ENCODE assay signal across 24 mouse cellular contexts in the genomic region with DNA sequence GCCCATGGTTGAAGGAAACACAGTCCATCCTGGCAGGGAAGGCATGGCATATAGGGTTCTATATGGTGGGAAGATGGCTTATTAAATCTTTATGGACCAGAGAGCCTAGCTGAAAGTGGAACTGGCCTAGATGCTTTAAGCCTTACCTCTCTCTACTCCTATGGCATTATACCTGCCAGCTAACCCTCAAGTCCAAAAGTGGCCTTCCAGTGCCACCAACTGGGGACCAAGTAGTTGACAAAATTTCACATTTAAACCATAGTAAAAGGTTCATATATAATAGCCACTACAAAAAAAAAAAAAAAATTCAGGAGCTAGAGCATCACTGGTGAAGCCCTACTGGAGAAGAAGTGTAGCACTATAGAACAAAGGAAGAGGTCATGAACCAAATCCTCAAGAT.
DNase-seq lines count a peak whose midpoint lies in the region; ATAC-seq and TF ChIP-seq lines count a peak whose summit lies in the region.
"Had no signal": no experiment of that assay in that cellular context is flagged by ENCODE, and none has a peak within 500 bp of the region (broad histone marks: within the 10 kb centered on the region; RNA-seq: fewer than 3 reads in every experiment).

No protein-coding gene starts in this region.

- H3K27me3 ChIP-seq in hindbrain, postnatal 0 days (ENCODE audit: insufficient read depth, low read length) = no peaks in the 10 kb centered on the region
- no peaks in the 10 kb centered on the region for H3K27me3 ChIP-seq in hindbrain, embryonic 14.5 days (ENCODE audit: control insufficient read depth, insufficient read depth, low read length)
- H3K27me3 ChIP-seq in midbrain, embryonic 11.5 days (ENCODE audit: control insufficient read depth, insufficient read depth, low read length) = no peaks in the 10 kb centered on the region
- H3K27me3 ChIP-seq in midbrain, embryonic 14.5 days (ENCODE audit: control insufficient read depth, insufficient read depth, low read length) = no peaks in the 10 kb centered on the region
- H3K27me3 ChIP-seq: forebrain, embryonic 12.5 days; forebrain, embryonic 15.5 days; hindbrain, embryonic 12.5 days had no signal

- no peaks in the 10 kb centered on the region for H3K4me1 ChIP-seq in hindbrain, postnatal 0 days (ENCODE audit: insufficient read depth, low read length)
- H3K4me1 ChIP-seq in hindbrain, embryonic 14.5 days (replicated peaks; ENCODE audit: control insufficient read depth, insufficient read depth, low read length) = no peaks in the 10 kb centered on the region
- no peaks in the 10 kb centered on the region for H3K4me1 ChIP-seq in midbrain, embryonic 11.5 days (ENCODE audit: control insufficient read depth, insufficient read depth, low read length)
- no peaks in the 10 kb centered on the region for H3K4me1 ChIP-seq in midbrain, embryonic 14.5 days (ENCODE audit: control insufficient read depth, insufficient read depth, low read length)
- H3K4me1 ChIP-seq: forebrain, embryonic 12.5 days; hindbrain, embryonic 12.5 days had no signal

- peak; percentile 23; the same call in 1 of the 2 replicates for TF ChIP-seq CTCF in hindbrain, postnatal 0 days (IDR thresholded peaks at IDR 0.05; ENCODE audit: low read depth)

- 0 out of 2 replicates have a peak, but pooled peaks cover 20% of the 10 kb centered on the region for H3K36me3 ChIP-seq in hindbrain, postnatal 0 days (ENCODE audit: insufficient read depth, low read length)
- H3K36me3 ChIP-seq in hindbrain, embryonic 14.5 days (replicated peaks; ENCODE audit: control insufficient read depth, insufficient read depth) = peaks cover 54% of the 10 kb centered on the region
- peaks cover 3% of the 10 kb centered on the region; the same call in 1 of the 2 replicates for H3K36me3 ChIP-seq in midbrain, embryonic 11.5 days (ENCODE audit: control insufficient read depth, insufficient read depth, low read length)
- peaks cover 55% of the 10 kb centered on the region for H3K36me3 ChIP-seq in midbrain, embryonic 14.5 days (ENCODE audit: control insufficient read depth, insufficient read depth, low read length)

- no peak overlapping the region for H3K27ac ChIP-seq in hindbrain, postnatal 0 days
- no peak overlapping the region for H3K27ac ChIP-seq in hindbrain, embryonic 14.5 days
- H3K27ac ChIP-seq in midbrain, embryonic 11.5 days (ENCODE audit: low read depth, low read length) = no peak overlapping the region
- no peak overlapping the region for H3K27ac ChIP-seq in midbrain, embryonic 14.5 days (replicated peaks; ENCODE audit: low read depth, low read length)
- H3K27ac ChIP-seq: forebrain, embryonic 12.5 days; forebrain, embryonic 15.5 days; heart, adult 2 months; hindbrain, embryonic 12.5 days had no signal

- no peak overlapping the region for H3K9ac ChIP-seq in hindbrain, postnatal 0 days (replicated peaks; ENCODE audit: low read length)
- H3K9ac ChIP-seq in hindbrain, embryonic 14.5 days = no peak overlapping the region
- H3K9ac ChIP-seq in midbrain, embryonic 11.5 days (ENCODE audit: low read length) = no peak overlapping the region
- no peak overlapping the region for H3K9ac ChIP-seq in midbrain, embryonic 14.5 days (replicated peaks; ENCODE audit: low read length)
- H3K9ac ChIP-seq: forebrain, embryonic 12.5 days; forebrain, embryonic 15.5 days; hindbrain, embryonic 12.5 days had no signal

- no peak for ATAC-seq in hindbrain, postnatal 0 days
- ATAC-seq in hindbrain, embryonic 14.5 days (ENCODE audit: low FRiP score) = no peak
- ATAC-seq in midbrain, embryonic 11.5 days (ENCODE audit: low FRiP score) = no peak
- ATAC-seq in midbrain, embryonic 14.5 days (ENCODE audit: low FRiP score, low TSS enrichment) = no peak
- ATAC-seq: activated CD4-positive, CD25-positive, alpha-beta regulatory T cell, adult 4 months; forebrain, embryonic 15.5 days; inflammation-experienced regulatory T-cells, adult 6 months; intestine, embryonic 16.5 days had no signal

- peak; percentile 56 to 64 for DNase-seq in cerebellum, postnatal 10 days
- DNase-seq in cerebellum, adult 9-10 months = no peak
- DNase-seq in hindbrain, postnatal 0 days (ENCODE audit: low spot score) = peak; percentile 38
- DNase-seq in hindbrain, embryonic 14.5 days (ENCODE audit: low spot score) = no peak
- DNase-seq in midbrain, embryonic 11.5 days (ENCODE audit: low spot score, missing footprints) = peak; percentile 2
- DNase-seq in midbrain, embryonic 14.5 days = no peak
- DNase-seq in MN1 (ENCODE audit: low spot score) = peak; percentile 18
- DNase-seq in heart, adult 9 months (ENCODE audit: low spot score in 2 of 2) = no peak
- DNase-seq: adrenal gland, adult 8-10 months; adrenal gland, postnatal 25 days; B cell, adult 2 months; cerebellum, adult 11-12 months; cerebellum, adult 9-11 months; gastrocnemius, postnatal 10 days; gastrocnemius, postnatal 36 days; heart, adult 2 months; kidney, adult 18-20 months had no signal

- no peak overlapping the region for H3K4me3 ChIP-seq in hindbrain, postnatal 0 days (ENCODE audit: low read length)
- no peak overlapping the region for H3K4me3 ChIP-seq in hindbrain, embryonic 14.5 days (replicated peaks; ENCODE audit: low read length)
- no peak overlapping the region for H3K4me3 ChIP-seq in midbrain, embryonic 11.5 days (ENCODE audit: low read depth, low read length)
- no peak overlapping the region for H3K4me3 ChIP-seq in midbrain, embryonic 14.5 days (replicated peaks; ENCODE audit: low read depth, low read length)
- H3K4me3 ChIP-seq: forebrain, embryonic 12.5 days; forebrain, embryonic 15.5 days; heart, adult 2 months; hindbrain, embryonic 12.5 days had no signal

- H3K9me3 ChIP-seq in hindbrain, postnatal 0 days (ENCODE audit: low read length) = no peaks in the 10 kb centered on the region
- no peaks in the 10 kb centered on the region for H3K9me3 ChIP-seq in hindbrain, embryonic 14.5 days (ENCODE audit: control insufficient read depth, low read length)
- H3K9me3 ChIP-seq in midbrain, embryonic 11.5 days (ENCODE audit: control insufficient read depth, low read length) = no peaks in the 10 kb centered on the region
- H3K9me3 ChIP-seq in midbrain, embryonic 14.5 days (ENCODE audit: control insufficient read depth, low read length) = no peaks in the 10 kb centered on the region
- H3K9me3 ChIP-seq: forebrain, embryonic 12.5 days; forebrain, embryonic 15.5 days; hindbrain, embryonic 12.5 days had no signal

- H3K4me2 ChIP-seq in hindbrain, postnatal 0 days (ENCODE audit: low read depth, low read length) = no peak overlapping the region
- no peak overlapping the region for H3K4me2 ChIP-seq in hindbrain, embryonic 14.5 days (replicated peaks)
- H3K4me2 ChIP-seq in midbrain, embryonic 11.5 days = no peak overlapping the region
- H3K4me2 ChIP-seq in midbrain, embryonic 14.5 days (ENCODE audit: low read length) = no peak overlapping the region
- H3K4me2 ChIP-seq: forebrain, embryonic 12.5 days; forebrain, embryonic 15.5 days; heart, embryonic 11.5 days; hindbrain, embryonic 12.5 days had no signal

Comparison
In these comparisons a context has a peak if more than half of its experiments do, and no peak if none do; other contexts are left out.
1. DNase-seq: peak in cerebellum, postnatal 10 days (2 of 2), hindbrain, postnatal 0 days (single experiment), midbrain, embryonic 11.5 days (single experiment) and MN1 (single experiment); none in cerebellum, adult 9-10 months (single experiment), hindbrain, embryonic 14.5 days (single experiment), midbrain, embryonic 14.5 days (single experiment) and heart, adult 9 months (0 of 2).